Mouse (Mus musculus) cortical plate, adult 2 months (tissue): ENCODE measurements around the gene Ybey.

Source experiments
- CTCF ChIP-seq: fragments of 200-500 bp; IDR thresholded peaks from 2 replicates; pipeline ENCODE4 v1.5.1; 2011; ENCODE audit warnings: mild to moderate bottlenecking, control low read depth, low read length; ENCODE audit not compliant: insufficient read depth; ENCODE audit errors: extremely low read depth
- POLR2A ChIP-seq: fragments of 200-500 bp; IDR thresholded peaks from 2 replicates; pipeline ENCODE4 v1.6.1; 2011; ENCODE audit warnings: mild to moderate bottlenecking, low read length, control low read depth; ENCODE audit not compliant: insufficient read depth; ENCODE audit errors: extremely low read depth

DNA sequence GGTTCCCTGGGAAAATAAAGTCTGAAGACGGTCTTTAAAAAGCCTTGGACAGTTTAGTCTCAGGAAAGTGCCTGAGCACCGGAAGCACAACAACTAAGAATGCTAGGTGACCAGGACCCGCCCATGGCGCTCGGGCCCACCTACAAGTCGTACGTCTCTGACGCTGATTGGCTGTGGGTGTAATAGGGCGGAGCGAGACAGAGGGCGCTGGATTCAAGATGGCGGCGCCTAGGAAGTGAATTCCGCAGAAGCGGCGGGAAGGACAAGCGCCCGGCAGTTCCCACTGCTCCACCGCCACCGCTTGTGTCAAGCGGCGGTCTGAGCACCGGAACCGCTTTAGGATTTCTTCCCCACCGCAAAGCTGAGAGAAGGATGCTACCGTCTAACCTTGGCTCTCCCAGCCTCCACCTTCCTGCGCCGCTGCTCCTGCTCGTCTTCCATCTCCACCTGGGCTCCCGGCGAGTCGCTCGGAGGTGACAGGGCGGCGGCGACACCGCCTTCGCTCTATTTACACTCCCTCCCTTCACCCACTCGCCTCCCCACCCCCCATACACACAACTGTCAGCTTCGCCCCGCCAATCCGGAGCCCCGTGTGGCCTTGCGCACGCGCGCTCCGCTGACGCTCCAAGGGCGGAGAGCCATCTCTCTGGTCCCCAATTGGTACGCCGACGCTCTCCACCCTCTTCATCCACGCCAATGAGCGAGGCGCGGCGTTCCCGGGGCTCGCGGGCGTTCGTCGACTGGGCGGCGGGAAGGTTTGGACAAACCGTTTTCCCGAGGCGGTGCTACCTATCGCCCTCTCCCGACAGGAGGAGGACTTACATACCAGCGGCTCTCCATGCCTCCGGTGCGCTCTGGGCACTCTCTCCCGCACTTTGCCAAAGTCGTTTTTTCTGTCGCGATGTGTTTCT, 26.5 kb downstream of the Ybey start, which contains the start of gene Pcnt:
- TF ChIP-seq POLR2A (peak; percentile 28; the same call in 1 of the 2 replicates), CTCF (peak; percentile 50)
